Mouse (Mus musculus): Measurements from ENCODE around the gene Erlin1.

Gene Erlin1

DNA sequence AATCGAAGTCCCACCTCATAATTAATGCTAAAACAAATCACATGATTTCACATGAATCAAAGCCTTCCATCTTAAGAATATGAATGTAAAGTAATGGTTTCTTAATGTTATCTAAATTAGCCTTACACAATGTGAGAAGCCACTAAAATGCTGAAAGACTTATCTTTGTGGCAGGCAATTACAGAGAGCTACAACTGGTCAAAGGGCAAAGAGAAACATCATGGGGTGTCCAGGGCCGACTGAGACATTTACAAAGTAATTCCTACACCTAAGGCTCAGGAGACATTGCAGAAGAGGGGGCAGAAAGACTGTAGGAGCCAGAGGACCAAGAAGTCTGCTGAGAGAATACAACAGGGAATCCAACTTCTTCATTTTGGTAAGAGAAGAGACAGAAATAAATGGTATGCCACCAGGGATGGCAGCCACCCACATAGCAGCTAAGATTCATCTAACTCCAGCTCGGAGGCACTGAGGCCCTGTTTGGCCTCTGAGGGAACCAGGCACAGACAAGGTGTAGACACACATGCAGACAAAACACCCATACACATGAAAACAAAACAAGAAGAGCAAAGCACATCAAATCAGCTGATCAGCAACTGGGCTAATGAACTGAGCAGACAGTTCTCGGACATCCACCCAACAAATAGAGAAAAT lies 14.3 kb downstream of the Erlin1 start:
- DNase-seq, result no peak

DNA sequence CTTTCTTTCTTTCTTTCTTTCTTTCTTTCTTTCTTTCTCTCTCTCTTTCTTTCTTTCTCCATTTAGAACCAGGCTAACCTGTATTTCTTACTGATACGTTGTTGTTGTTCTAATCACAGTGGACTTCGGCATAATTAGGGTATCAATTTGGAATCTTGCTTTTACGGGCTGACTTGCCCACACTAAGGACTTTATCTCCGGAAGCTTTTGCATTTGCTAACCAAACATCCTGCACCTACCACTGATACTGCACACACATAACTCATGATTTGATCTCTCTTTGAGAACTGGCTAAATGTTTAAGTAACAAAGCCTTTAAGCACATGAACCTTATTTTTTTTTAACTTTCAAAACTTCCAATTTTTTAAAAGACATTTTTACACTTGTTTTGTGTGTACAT lies 19.2 kb downstream of the Erlin1 start:
- DNase-seq, result no peak

GRCm38 (mm10) chr19:44049282-44049681 lies 20.3 kb downstream of the Erlin1 start:
- DNase-seq, result peak; percentile 50

DNA sequence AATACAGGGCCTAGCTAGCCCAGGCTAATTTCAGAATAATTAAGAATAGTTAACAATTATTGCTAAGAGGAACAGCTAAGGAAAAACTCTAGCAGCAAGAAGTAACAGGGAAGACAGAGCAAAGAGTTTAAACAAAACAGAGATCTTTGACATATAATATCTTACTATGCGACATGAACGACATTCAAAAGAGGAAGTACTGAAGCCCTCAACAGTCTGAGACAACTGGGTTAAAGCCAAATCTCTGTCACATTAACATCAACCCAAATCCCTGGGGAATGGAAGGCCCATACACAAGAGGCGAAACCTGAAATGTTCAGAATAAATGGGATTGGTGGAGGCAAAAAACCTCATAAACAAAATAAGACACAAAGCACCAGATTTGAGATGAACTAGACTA lies 23.7 kb downstream of the Erlin1 start:
- no peak for DNase-seq

GRCm38 (mm10) chr19:44042121-44042520 lies 27.5 kb downstream of the Erlin1 start:
- no peak for DNase-seq

GRCm38 (mm10) chr19:44033396-44033795 lies 36.2 kb downstream of the Erlin1 start:
- no peak for DNase-seq

GRCm38 (mm10) chr19:44032046-44032744 lies 37.4 kb downstream of the Erlin1 start:
- peak; percentile 59 for DNase-seq

DNA sequence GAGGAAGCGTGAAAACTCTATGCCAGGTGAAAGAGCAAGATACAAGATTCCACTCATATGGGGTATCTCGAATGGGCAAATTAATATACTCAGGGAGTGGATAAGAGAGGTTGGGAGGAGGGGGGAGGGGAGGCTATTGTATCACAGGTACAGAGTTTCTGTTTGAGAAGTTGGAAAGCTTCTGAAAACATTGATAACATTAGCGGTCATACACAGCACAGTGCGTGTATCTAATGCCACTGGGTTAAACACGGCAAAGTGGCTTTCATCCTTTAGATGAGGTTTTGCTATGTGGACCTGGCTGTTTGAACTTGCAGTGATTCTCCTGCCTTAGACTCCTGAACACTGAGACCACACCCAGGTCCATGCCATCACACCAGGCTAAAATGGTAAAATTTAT lies 39.6 kb downstream of the Erlin1 start:
- DNase-seq, result no peak

GRCm38 (mm10) chr19:44028972-44029371 lies 40.6 kb downstream of the Erlin1 start, which contains the start of gene Cyp2c23:
Gene Cyp2c23 (minus strand): TSS chr19:44029208.
- no peak for DNase-seq

- DNase-seq, result peak; percentile 36
These were observed 42.5 kb downstream of the Erlin1 start for GRCm38 (mm10) chr19:44026956-44027530.

DNA sequence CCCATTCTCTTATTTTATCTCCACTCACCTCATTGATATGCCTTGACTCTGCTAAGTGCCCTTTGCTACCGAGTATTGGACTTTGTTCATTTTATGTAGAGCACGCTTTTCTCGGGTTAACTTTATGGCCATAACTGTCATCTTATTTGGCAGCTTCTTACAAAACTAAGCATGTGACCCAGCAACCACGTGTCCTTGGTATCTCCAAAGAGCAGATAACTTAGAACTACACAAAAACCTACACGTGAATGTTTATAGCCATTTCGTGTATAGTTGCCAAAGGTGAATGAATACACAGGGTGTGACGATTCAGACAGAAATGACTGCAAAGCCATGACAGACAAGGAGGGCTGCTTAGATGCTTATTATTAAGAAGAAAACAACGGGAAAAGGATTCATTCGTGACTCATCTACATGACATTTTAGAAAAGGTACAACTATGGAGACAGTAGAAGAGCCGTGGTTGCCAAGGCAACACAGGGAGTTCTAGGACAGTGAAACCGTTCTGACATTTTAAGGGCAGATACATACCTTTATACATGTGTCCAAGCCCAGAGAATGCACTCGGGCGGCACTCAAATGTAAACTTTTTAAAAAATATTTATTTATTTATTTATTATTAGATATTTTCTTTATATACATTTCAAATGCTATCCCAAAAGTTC lies 44.5 kb downstream of the Erlin1 start:
- DNase-seq, result peak; percentile 47

- no peak for DNase-seq
These were observed 46.5 kb downstream of the Erlin1 start for GRCm38 (mm10) chr19:44023066-44023465.

DNA sequence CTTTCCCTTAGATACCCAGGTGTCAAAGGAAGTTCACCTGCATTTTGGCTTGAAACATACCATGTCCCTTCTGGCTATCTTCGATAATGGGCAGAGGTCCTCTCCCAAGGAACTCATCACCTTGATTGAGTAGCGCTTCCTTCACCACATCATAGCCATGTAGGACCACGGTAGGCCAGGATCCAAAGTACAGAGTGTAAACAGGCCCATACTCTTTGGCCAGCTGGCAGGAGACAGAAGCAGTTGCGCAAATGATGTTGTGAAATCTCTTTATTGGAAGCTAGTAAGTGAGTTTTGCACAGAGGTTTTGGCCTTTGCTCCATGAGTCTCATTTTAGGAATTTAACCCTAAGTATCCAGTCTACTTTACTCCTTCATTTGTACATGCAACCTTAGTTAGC lies 48.1 kb downstream of the Erlin1 start:
- peak; percentile 88 for DNase-seq

DNA sequence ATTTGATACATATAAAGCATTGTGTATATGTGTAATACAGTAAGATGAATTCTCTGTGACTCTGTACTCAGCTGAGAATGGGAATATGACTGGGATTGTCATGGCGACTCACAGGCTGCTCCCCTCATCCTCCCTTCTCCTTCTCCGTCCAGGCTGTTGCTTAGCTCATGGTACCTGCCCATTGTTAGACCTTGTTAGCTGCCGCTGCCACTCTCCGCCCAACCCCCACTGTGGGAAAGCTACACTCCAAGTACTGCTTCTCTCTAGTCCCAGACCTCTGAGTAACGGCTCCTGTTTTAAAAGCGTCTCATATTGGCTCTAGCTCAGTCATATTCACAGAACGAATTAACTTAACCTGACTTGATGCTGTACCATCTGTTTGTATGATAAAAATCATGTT lies 49.8 kb downstream of the Erlin1 start:
- no peak for DNase-seq

GRCm38 (mm10) chr19:44013862-44014261 lies 55.7 kb downstream of the Erlin1 start:
- DNase-seq, result no peak

- DNase-seq, result no peak
These were observed 60.8 kb downstream of the Erlin1 start for GRCm38 (mm10) chr19:44008784-44009183.

GRCm38 (mm10) chr19:44007186-44007585 lies 62.4 kb downstream of the Erlin1 start:
- DNase-seq, result no peak

DNA sequence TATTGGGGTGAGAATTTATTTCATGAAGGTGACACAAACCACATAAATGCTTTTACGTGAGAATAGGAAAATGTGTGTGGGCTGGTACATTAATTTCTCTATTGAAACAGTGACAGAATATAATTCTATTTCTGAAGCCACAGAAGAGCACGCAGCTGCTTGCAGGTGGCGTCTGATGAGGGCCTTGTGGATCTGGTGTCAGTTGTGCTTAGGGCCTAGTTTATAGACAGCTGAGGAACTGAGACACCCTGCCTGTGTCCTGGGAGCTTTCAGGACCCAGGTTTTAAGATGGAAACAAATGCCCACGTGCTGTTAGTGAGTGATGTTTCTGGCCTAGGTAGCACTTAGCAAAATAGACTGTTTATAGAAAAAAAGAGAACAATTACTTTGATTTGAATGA lies 64.6 kb downstream of the Erlin1 start:
- DNase-seq, result no peak

DNA sequence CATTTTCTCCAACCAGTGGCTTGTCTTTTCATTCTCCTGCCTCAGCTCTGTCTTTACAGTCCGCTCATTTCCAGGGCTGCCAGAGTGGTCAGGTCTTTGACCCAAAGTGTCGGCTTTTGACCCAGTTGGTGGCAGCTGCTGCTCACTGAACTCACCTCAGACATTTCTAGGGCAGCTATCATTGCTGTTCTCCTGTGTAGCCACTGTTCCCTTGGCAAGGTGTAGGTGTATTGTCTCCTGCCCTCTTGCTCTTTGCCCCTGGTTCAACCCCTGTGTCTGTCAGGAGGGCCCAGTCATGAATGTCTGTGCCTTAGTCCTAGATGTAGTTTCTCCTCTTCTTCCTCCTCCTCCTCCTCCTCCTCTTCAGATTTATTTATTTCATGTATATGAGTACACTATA lies 65.3 kb downstream of the Erlin1 start:
- DNase-seq, result no peak

- DNase-seq, result no peak
These were observed 68.9 kb downstream of the Erlin1 start for GRCm38 (mm10) chr19:44000720-44001119.

- no peak for DNase-seq
These were observed 69.5 kb downstream of the Erlin1 start for GRCm38 (mm10) chr19:44000061-44000460.

DNA sequence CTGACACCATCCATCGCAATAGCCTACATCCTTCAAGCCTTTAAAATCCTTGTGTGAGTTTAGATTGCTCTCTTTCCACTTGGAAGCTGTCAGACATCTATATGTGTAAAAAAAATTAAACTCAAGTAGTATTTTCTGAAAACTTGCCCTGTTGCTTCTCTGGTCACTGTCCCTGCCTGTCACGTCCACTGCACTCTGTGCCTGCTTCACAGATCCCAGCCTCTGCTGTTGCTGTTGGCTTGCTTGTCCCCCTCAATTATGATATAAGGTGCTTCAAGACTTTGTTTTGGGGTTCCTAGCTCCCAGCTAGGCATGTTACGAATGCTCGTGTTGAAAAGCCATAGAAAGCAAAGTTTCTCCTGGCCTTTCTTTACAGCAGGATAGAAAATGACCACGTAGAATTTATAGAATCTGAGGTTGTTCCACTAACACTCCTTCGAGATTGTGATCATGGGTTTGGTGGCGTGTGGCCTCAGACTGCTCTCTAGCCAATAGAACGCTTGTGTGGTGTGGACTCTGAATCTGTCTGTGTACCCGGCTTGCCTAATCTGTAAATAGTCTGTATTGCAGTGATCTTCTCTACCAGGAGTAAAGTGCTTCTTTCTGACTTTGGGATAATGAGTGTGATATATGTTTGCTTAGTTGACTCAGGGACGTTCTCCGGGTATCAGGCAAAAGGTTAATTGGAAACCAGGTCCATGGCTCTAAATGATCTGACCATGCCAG lies 70.6 kb downstream of the Erlin1 start:
- DNase-seq, result no peak

- no peak for DNase-seq
These were observed 71.5 kb downstream of the Erlin1 start for GRCm38 (mm10) chr19:43998101-43998500.

Measured in kidney, adult 11 months (tissue).